Mouse (Mus musculus): ENCODE data around the gene Tcaf3.

The Tcaf3 gene

DNA sequence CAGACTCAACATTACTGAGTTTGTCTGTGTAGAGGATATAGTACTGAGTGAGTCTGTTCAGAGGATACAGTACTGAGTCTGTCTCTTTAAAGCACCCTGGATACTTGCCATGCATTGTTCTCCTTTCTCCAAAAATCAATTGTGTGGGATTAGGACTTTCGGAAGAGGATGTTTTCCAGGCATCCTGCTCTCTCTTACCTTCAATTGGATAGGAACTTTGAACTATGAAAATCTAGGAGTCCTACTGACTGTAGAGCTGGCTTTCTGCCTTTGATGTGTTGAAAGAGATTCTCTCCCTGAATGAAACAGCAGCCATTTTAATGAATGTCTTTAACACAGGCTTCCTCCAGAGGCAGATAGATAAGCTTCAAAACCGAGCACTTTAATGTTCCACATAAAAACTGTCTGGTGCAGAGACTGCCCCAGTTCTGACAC, 52.0 kb downstream of the Tcaf3 start:
- in situ Hi-C loops (cut with MboI; ENCODE audit: unreplicated experiment in 2 of 2): no loop called here

DNA sequence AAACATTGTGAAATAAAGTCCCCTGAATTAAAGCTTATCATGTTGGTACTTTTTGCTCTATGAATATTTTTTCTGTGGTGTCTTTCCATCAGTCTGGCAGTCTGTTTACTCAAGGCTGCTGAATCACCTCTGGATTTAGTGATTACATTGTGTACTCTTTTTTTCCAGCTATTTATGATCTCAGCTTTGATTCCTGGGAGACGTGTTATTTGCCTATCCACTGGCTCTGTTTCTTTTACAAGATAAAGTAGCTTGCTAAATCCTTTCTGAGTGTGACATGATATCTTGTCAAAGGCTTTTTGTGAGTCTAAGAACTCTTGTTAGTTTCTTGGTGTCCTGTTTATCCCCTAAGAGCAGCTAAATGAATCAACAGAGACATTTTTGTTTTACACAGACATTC, 52.6 kb downstream of the Tcaf3 start:
- in situ Hi-C loops (cut with MboI; ENCODE audit: unreplicated experiment in 2 of 2): no loop called here

DNA sequence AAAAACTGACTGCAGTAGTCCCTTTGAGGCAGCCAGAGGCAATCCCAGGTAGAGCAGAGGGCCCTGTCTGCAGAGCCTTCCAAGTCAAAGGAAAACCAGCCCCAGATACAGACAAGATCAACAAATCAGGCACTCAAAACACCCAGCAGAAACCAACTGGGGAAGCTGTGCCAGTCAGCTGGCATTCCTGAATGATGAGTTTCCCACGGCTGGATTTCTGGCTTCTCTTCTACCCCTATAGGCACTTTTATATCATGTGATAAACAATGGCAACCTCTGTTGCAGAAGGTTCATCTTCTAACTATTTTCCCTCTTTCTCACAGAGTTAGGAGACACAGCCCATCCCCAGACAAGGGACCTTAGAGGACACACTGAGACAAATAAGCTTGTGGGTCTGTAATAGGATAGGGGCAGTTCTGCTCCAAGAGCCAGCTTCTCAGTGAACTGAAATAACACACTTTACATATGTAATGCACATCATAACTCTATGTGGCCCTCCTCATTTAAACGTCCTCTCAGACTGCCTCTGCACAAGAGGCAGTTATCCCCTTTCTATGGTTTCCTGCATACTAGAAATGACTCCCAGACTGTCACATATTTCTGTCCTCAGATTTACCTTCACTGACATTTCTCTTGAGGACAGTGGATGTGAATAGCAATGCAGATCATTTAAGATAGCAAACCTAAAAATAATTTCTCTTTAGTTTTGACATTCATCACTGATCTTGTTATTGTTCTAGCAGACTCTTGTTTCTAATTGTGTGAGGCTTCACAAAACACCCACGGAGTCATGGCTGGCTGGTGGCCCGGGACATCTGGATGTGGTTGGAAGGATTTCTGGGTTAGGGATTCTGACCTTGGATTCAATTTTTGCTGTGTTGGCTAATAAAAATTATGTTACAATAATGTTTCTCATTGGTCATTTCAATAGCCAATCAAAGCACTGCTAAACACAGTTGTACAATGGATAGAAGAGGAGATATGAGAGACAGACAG, 55.2 kb downstream of the Tcaf3 start:
- in situ Hi-C loops (cut with MboI; ENCODE audit: unreplicated experiment in 2 of 2): no loop called here

DNA sequence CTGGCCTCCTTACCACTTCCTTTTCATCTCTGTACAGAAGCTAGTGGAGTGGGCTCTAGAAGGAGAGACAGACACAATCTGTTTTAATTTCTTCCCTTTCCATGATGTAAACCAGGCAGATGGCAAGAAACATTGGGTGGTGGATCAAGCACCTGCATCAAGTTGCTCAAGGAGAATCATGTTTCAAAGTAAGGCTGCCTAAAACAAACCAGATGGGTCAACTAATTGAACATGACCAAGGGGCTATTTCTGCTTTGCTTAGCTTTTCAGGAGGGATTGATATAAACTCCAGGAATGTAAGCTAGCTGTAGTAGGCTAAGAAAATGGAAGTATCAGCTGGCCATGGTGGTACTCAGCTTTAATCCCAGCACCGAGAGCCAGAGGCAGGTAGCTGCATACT, 56.8 kb downstream of the Tcaf3 start:
- in situ Hi-C loops (cut with MboI; ENCODE audit: unreplicated experiment in 2 of 2): no loop called here

DNA sequence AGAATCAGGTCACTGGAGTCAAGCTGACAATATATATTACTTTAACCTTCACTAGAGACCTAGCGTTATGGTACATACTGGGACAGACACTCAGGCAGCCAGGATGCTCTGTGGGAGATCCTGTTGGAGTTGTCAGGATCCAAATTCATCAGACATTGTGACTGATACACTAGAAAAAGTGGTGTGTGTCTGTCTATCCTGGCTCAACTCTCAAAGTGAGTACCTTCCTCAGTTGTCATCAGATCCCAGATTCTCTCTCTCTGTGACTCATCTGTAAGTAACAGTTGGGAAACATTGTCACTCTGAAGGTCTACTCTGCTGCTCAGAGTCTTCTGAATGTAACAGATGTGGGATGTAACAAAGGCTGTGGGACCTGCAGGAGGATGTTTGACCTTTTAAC, 57.8 kb downstream of the Tcaf3 start:
- in situ Hi-C loops (cut with MboI; ENCODE audit: unreplicated experiment in 2 of 2): no loop called here

All from v-Abl transformed pro-B cells (cell line).